Mouse (Mus musculus) cerebellum, adult 9-10 months (tissue): ENCODE results near the gene Cenpb.
A peak's percentile ranks its signal among the peaks of the same experiment; 100 is the strongest.

ENCODE experiments used
- DNase-seq: peaks from one replicate; pipeline ENCODE4 v3.0.0; 2022

The Cenpb gene

GRCm38 (mm10) chr2:131196606-131197316 is 16.9 kb upstream of the Cenpb start:
- DNase-seq = no peak

GRCm38 (mm10) chr2:131191005-131191390 is 11.1 kb upstream of the Cenpb start:
- DNase-seq = no peak

- no peak for DNase-seq
Observed at GRCm38 (mm10) chr2:131190344-131191004, 10.6 kb upstream of the Cenpb start.

- no peak for DNase-seq
Observed at GRCm38 (mm10) chr2:131189521-131190309, 9.8 kb upstream of the Cenpb start.

GRCm38 (mm10) chr2:131188311-131188710 is 8.4 kb upstream of the Cenpb start:
- no peak for DNase-seq

GRCm38 (mm10) chr2:131187602-131187922 is 7.7 kb upstream of the Cenpb start:
- DNase-seq = no peak

GRCm38 (mm10) chr2:131186771-131187601 is 7.1 kb upstream of the Cenpb start, which contains the start of the genes Cdc25b and Spef1:
Cdc25b (plus strand) TSS chr2:131186949.
Spef1 (minus strand) TSS chr2:131187282.
- DNase-seq = peak; percentile 87

GRCm38 (mm10) chr2:131186343-131186742 is 6.5 kb upstream of the Cenpb start:
- no peak for DNase-seq

- peak; percentile 73 for DNase-seq
Observed at GRCm38 (mm10) chr2:131179246-131179886, 501 bp downstream of the Cenpb start.

GRCm38 (mm10) chr2:131178828-131179245 is 1.0 kb downstream of the Cenpb start:
- DNase-seq = no peak

- DNase-seq = no peak
Observed at GRCm38 (mm10) chr2:131177932-131178331, 1.9 kb downstream of the Cenpb start.

- no peak for DNase-seq
Observed at GRCm38 (mm10) chr2:131176491-131176890, 3.4 kb downstream of the Cenpb start.

- DNase-seq = no peak
Observed at GRCm38 (mm10) chr2:131175945-131176309, 3.9 kb downstream of the Cenpb start.

- DNase-seq = no peak
Observed at GRCm38 (mm10) chr2:131175286-131175944, 4.5 kb downstream of the Cenpb start.

GRCm38 (mm10) chr2:131174700-131175099 is 5.2 kb downstream of the Cenpb start:
- DNase-seq = peak; percentile 86

GRCm38 (mm10) chr2:131172322-131172721 is 7.5 kb downstream of the Cenpb start:
- no peak for DNase-seq

GRCm38 (mm10) chr2:131171401-131172104 is 8.3 kb downstream of the Cenpb start:
- no peak for DNase-seq

- no peak for DNase-seq
Observed at GRCm38 (mm10) chr2:131170936-131171335, 8.9 kb downstream of the Cenpb start.

- no peak for DNase-seq
Observed at GRCm38 (mm10) chr2:131168914-131169313, 11.0 kb downstream of the Cenpb start.

- no peak for DNase-seq
Observed at GRCm38 (mm10) chr2:131167984-131168383, 11.9 kb downstream of the Cenpb start.

- DNase-seq = no peak
Observed at GRCm38 (mm10) chr2:131166172-131166571, 13.7 kb downstream of the Cenpb start.
